Mouse (Mus musculus): ENCODE data around the gene Dut. TPM values are rescaled to one million over a fixed set of nuclear protein-coding genes. Genes with fewer than 3 reads are reported as not detected.

Gene Dut
- polyA plus RNA-seq, 1 experiment from 2014 or later, result 164 TPM

DNA sequence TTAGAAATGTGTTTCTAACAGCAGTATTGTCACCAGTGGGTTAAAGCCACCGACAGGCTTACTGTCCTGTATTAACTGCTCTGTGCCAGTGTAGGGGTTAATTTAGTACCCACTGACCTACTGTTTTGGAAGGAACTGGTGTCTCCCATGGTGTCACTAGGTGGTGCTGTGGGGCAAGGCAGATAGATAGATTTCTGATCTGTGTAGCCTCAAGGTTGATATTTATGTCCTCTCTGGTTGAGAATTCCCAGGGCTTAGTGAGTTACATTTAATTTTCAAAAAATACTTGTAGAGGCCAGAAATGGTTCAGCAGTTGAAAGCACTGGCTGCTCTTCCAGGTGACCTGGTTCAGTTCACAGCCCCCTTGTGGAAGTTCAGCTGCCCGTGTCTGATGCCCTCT lies 5.3 kb downstream of the Dut start:
- Histone ChIP-seq H3K4me1 (ENCODE audit: insufficient read depth, low read length) (peaks cover 15% of the 10 kb centered on the region), H3K36me3 (ENCODE audit: insufficient read depth, low read length) (peaks cover 53% of the 10 kb centered on the region), H3K9ac (replicated peaks; ENCODE audit: low read length) (no peak overlapping the region), H3K27ac (ENCODE audit: low read length) (no peak overlapping the region), H3K4me2 (replicated peaks; ENCODE audit: low read depth, low read length) (no peak overlapping the region), H3K27me3 (ENCODE audit: insufficient read depth, low read length) (no peaks in the 10 kb centered on the region), H3K9me3 (ENCODE audit: low read length) (peaks cover 6% of the 10 kb centered on the region), H3K4me3 (ENCODE audit: low read length) (no peak overlapping the region)
- WGBS, result 47% methylated on average over 2 of the region's 2 CpGs
- ATAC-seq (ENCODE audit: low FRiP score, low TSS enrichment), result no peak

DNA sequence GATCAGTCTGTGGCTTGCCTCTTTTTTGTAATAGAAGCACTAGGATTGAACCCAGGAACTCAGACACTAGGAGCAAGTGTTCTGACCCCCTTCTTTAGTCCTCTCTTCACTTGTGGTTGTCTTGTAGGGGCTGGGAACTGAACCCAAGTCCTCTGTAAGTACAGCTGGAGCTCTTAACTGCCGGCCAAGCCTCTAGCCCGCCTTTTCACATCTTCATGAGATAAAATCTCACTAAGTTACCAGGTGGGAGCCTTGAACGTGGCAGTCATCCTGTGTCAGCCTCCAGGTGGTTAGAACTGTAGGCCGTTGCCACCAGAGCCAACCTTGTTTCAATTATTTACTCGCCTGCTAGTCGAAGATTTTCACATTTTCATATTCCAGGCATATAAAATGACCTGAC lies 6.7 kb downstream of the Dut start:
- Histone ChIP-seq H3K4me1 (ENCODE audit: insufficient read depth, low read length) (peaks cover 12% of the 10 kb centered on the region), H3K9me3 (ENCODE audit: low read length) (peaks cover 6% of the 10 kb centered on the region), H3K4me2 (replicated peaks; ENCODE audit: low read depth, low read length) (no peak overlapping the region), H3K4me3 (ENCODE audit: low read length) (no peak overlapping the region), H3K36me3 (ENCODE audit: insufficient read depth, low read length) (peaks cover 61% of the 10 kb centered on the region), H3K27ac (ENCODE audit: low read length) (no peak overlapping the region), H3K9ac (replicated peaks; ENCODE audit: low read length) (no peak overlapping the region), H3K27me3 (ENCODE audit: insufficient read depth, low read length) (no peaks in the 10 kb centered on the region)
- ATAC-seq (ENCODE audit: low FRiP score, low TSS enrichment), result no peak
- WGBS, result 96% methylated on average over 6 of the region's 6 CpGs

DNA sequence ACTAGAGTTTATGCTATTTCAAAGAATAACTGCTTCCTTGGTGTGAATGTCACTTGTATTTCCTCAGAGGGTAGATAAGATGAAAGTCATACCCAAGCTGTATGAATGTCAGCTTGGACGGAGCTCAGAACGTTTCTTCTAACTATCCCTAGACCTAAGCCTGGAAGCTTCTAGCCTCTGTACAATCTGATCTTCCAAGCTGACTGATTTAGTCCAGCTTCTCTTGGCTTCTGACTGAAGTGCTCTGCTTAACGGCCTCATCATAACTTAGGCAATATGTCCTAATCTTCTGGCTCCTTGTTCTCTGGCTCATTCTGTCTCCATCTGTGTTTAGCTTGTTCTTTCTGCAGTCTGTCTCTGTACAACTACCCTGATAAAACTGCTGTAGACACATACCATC lies 7.6 kb downstream of the Dut start:
- H3K9me3 ChIP-seq (ENCODE audit: low read length), result peaks cover 6% of the 10 kb centered on the region
- H3K36me3 ChIP-seq (ENCODE audit: insufficient read depth, low read length), result peaks cover 63% of the 10 kb centered on the region
- no peak overlapping the region for H3K4me2 ChIP-seq (replicated peaks; ENCODE audit: low read depth, low read length)
- H3K27ac ChIP-seq (ENCODE audit: low read length), result no peak overlapping the region
- no peak overlapping the region for H3K9ac ChIP-seq (replicated peaks; ENCODE audit: low read length)
- ATAC-seq (ENCODE audit: low FRiP score, low TSS enrichment), result no peak
- H3K4me3 ChIP-seq (ENCODE audit: low read length), result no peak overlapping the region
- WGBS, result 96% methylated on average over 3 of the region's 3 CpGs
- no peaks in the 10 kb centered on the region for H3K27me3 ChIP-seq (ENCODE audit: insufficient read depth, low read length)
- H3K4me1 ChIP-seq (ENCODE audit: insufficient read depth, low read length), result 0 out of 2 replicates have a peak, but pooled peaks cover 3% of the 10 kb centered on the region

- Histone ChIP-seq H3K36me3 (ENCODE audit: insufficient read depth, low read length) (peaks cover 56% of the 10 kb centered on the region), H3K27ac (ENCODE audit: low read length) (no peak overlapping the region), H3K27me3 (ENCODE audit: insufficient read depth, low read length) (no peaks in the 10 kb centered on the region), H3K9ac (replicated peaks; ENCODE audit: low read length) (no peak overlapping the region), H3K4me2 (replicated peaks; ENCODE audit: low read depth, low read length) (no peak overlapping the region), H3K4me3 (ENCODE audit: low read length) (no peak overlapping the region), H3K4me1 (ENCODE audit: insufficient read depth, low read length) (no peaks in the 10 kb centered on the region), H3K9me3 (ENCODE audit: low read length) (peaks cover 6% of the 10 kb centered on the region)
- ATAC-seq (ENCODE audit: low FRiP score, low TSS enrichment), result no peak
- 70% methylated on average over 3 of the region's 3 CpGs for WGBS
Measured at GRCm38 (mm10) chr2:125255886-125256285, 8.9 kb downstream of the Dut start.

DNA sequence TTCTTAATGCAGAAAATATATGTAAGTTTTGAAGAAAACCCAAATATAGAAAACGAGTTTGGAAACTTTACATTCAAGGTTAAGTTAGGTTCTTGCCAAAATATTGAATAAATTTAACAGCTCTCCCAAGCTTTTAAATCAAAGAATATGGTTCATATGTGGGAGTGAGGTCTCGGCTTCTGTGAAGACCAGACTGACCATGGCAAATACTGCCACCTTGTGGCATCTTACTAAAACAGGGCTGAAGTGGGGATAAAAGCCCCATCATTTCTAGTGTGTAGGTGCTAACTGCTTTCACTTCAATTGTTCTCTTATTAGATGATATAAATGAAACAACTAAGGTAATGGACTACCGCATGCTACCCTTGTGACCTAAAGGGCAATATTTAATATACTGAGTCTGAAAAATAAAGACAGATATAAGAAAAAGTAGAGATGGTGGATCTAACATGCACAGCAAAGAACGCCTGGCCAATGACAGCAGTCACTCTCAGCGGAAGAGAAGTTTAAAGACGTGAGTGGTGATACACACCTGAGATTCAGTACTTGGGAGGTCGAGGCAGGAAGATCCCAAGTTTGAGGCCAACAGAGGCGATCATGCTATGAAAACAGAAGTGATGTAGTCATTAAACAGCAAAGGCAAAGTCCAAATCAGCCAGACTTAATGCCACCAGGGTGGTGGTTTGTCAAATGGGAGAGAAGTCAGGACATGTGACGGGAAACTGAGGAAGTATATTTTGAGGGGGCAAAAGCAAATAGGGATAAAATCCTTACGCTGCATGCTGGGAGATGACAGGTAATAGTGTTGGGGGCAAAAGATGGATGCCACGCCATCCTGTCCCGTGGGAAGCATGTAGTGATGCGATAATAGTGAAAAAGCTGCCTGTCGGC lies 12.5 kb downstream of the Dut start:
- Histone ChIP-seq H3K27me3 (ENCODE audit: insufficient read depth, low read length) (no peaks in the 10 kb centered on the region), H3K4me3 (ENCODE audit: low read length) (no peak overlapping the region), H3K4me2 (replicated peaks; ENCODE audit: low read depth, low read length) (no peak overlapping the region), H3K4me1 (ENCODE audit: insufficient read depth, low read length) (peaks cover 9% of the 10 kb centered on the region; the same call in 1 of the 2 replicates), H3K36me3 (ENCODE audit: insufficient read depth, low read length) (peaks cover 33% of the 10 kb centered on the region), H3K9me3 (ENCODE audit: low read length) (peaks cover 3% of the 10 kb centered on the region), H3K27ac (ENCODE audit: low read length) (no peak overlapping the region), H3K9ac (replicated peaks; ENCODE audit: low read length) (no peak overlapping the region)
- 85% methylated on average over 14 of the region's 14 CpGs for WGBS
- ATAC-seq (ENCODE audit: low FRiP score, low TSS enrichment), result no peak

GRCm38 (mm10) chr2:125260326-125260725 lies 13.3 kb downstream of the Dut start:
- Histone ChIP-seq H3K9me3 (ENCODE audit: low read length) (no peaks in the 10 kb centered on the region), H3K36me3 (ENCODE audit: insufficient read depth, low read length) (peaks cover 28% of the 10 kb centered on the region), H3K4me1 (ENCODE audit: insufficient read depth, low read length) (peaks cover 9% of the 10 kb centered on the region; the same call in 1 of the 2 replicates), H3K4me3 (ENCODE audit: low read length) (no peak overlapping the region), H3K27ac (ENCODE audit: low read length) (no peak overlapping the region), H3K4me2 (replicated peaks; ENCODE audit: low read depth, low read length) (no peak overlapping the region), H3K27me3 (ENCODE audit: insufficient read depth, low read length) (no peaks in the 10 kb centered on the region), H3K9ac (replicated peaks; ENCODE audit: low read length) (no peak overlapping the region)
- no peak for ATAC-seq (ENCODE audit: low FRiP score, low TSS enrichment)
- 73% methylated on average over 2 of the region's 2 CpGs for WGBS

- 17% methylated on average over 5 of the region's 5 CpGs for WGBS
- no peak for ATAC-seq (ENCODE audit: low FRiP score, low TSS enrichment)
- Histone ChIP-seq H3K27ac (ENCODE audit: low read length) (no peak overlapping the region), H3K9ac (replicated peaks; ENCODE audit: low read length) (no peak overlapping the region), H3K4me1 (ENCODE audit: insufficient read depth, low read length) (peaks cover 9% of the 10 kb centered on the region; the same call in 1 of the 2 replicates), H3K9me3 (ENCODE audit: low read length) (no peaks in the 10 kb centered on the region), H3K36me3 (ENCODE audit: insufficient read depth, low read length) (peaks cover 7% of the 10 kb centered on the region), H3K4me3 (ENCODE audit: low read length) (no peak overlapping the region), H3K4me2 (replicated peaks; ENCODE audit: low read depth, low read length) (no peak overlapping the region), H3K27me3 (ENCODE audit: insufficient read depth, low read length) (no peaks in the 10 kb centered on the region)
Measured at GRCm38 (mm10) chr2:125263056-125263455, 16.1 kb downstream of the Dut start.

- no peak for ATAC-seq (ENCODE audit: low FRiP score, low TSS enrichment)
- Histone ChIP-seq H3K4me1 (ENCODE audit: insufficient read depth, low read length) (peaks cover 9% of the 10 kb centered on the region; the same call in 1 of the 2 replicates), H3K36me3 (ENCODE audit: insufficient read depth, low read length) (peaks cover 6% of the 10 kb centered on the region; the same call in 1 of the 2 replicates), H3K4me3 (ENCODE audit: low read length) (no peak overlapping the region), H3K27me3 (ENCODE audit: insufficient read depth, low read length) (no peaks in the 10 kb centered on the region), H3K9me3 (ENCODE audit: low read length) (no peaks in the 10 kb centered on the region), H3K27ac (ENCODE audit: low read length) (no peak overlapping the region), H3K9ac (replicated peaks; ENCODE audit: low read length) (no peak overlapping the region), H3K4me2 (replicated peaks; ENCODE audit: low read depth, low read length) (no peak overlapping the region)
- WGBS, result 18% methylated on average over 9 of the region's 9 CpGs
Measured at GRCm38 (mm10) chr2:125263753-125264152, 16.8 kb downstream of the Dut start.

GRCm38 (mm10) chr2:125268876-125269275 lies 21.9 kb downstream of the Dut start:
- no peaks in the 10 kb centered on the region for H3K27me3 ChIP-seq (ENCODE audit: insufficient read depth, low read length)
- H3K4me1 ChIP-seq (ENCODE audit: insufficient read depth, low read length), result peaks cover 5% of the 10 kb centered on the region; the same call in 1 of the 2 replicates
- no peak overlapping the region for H3K27ac ChIP-seq (ENCODE audit: low read length)
- no peaks in the 10 kb centered on the region for H3K36me3 ChIP-seq (ENCODE audit: insufficient read depth, low read length)
- no peak overlapping the region for H3K9ac ChIP-seq (replicated peaks; ENCODE audit: low read length)
- WGBS, result 51% methylated on average over 1 of the region's 1 CpGs
- no peak overlapping the region for H3K4me2 ChIP-seq (replicated peaks; ENCODE audit: low read depth, low read length)
- H3K9me3 ChIP-seq (ENCODE audit: low read length), result peaks cover 4% of the 10 kb centered on the region
- ATAC-seq (ENCODE audit: low FRiP score, low TSS enrichment), result no peak
- H3K4me3 ChIP-seq (ENCODE audit: low read length), result no peak overlapping the region

DNA sequence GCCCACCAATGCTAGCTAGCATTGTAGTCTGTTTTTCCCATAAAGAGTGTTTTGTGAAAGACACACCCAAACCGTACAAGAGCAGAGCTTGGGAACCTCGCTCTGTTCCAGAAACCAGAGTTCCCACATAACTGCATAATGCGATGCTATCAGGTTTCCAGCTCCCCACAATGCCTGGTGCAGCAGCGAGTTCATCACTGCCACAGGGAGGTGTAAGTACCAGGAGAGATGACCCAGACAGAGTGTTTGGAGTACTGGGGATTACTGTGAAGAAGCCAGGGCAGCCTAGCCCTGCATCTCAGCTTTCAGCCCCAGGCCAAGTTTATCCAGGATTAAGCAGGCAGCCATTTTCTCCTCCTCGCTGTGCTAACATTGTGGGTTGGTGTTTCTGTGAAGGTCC lies 28.6 kb downstream of the Dut start:
- Histone ChIP-seq H3K27ac (ENCODE audit: low read length) (no peak overlapping the region), H3K36me3 (ENCODE audit: insufficient read depth, low read length) (no peaks in the 10 kb centered on the region), H3K27me3 (ENCODE audit: insufficient read depth, low read length) (no peaks in the 10 kb centered on the region), H3K4me3 (ENCODE audit: low read length) (no peak overlapping the region), H3K9me3 (ENCODE audit: low read length) (peaks cover 4% of the 10 kb centered on the region), H3K4me2 (replicated peaks; ENCODE audit: low read depth, low read length) (no peak overlapping the region), H3K4me1 (ENCODE audit: insufficient read depth, low read length) (no peaks in the 10 kb centered on the region), H3K9ac (replicated peaks; ENCODE audit: low read length) (no peak overlapping the region)
- 37% methylated on average over 5 of the region's 5 CpGs for WGBS
- ATAC-seq (ENCODE audit: low FRiP score, low TSS enrichment), result no peak

All from kidney, embryonic 16.5 days (tissue).